Mouse (Mus musculus): ENCODE measurements at regions not wholly inside any gene's neighbourhood (a gene's known extent, or its start where the extent isn't known, plus 50 kb on each side); places are given as distances from the start of the nearest gene placed in this dataset.

- TF ChIP-seq CTCF (IDR thresholded peaks at IDR 0.05; ENCODE audit: low read depth, low read length) (no peak), GATA1 (IDR thresholded peaks at IDR 0.05; ENCODE audit: borderline replicate concordance, low read length) (no peak)
Measured at GRCm38 (mm10) chr11:71857926-71858325, 108.2 kb downstream of the Wscd1 start.

Data from G1E (cell line).